Mouse (Mus musculus): ENCODE measurements around the gene Spert. TPM values are rescaled to one million over a fixed set of nuclear protein-coding genes. Genes with fewer than 3 reads are reported as not detected.
A peak's percentile ranks its signal among the peaks of the same experiment; 100 is the strongest.

The Spert gene
- not detected in 2 replicates for polyA plus RNA-seq (2014; fragmentation: Nextera tagmentation; extraction: Ambion mirVana)

- Histone ChIP-seq H3K4me1 (ENCODE audit: control insufficient read depth, insufficient read depth, low read length) (no peaks in the 10 kb centered on the region), H3K4me2 (ENCODE audit: low read depth, low read length) (no peak within 1 kb of the TSS), H3K27me3 (ENCODE audit: control insufficient read depth, insufficient read depth, low read length) (no peaks in the 10 kb centered on the region), H3K9me3 (ENCODE audit: control insufficient read depth, low read length) (no peaks in the 10 kb centered on the region), H3K36me3 (ENCODE audit: control insufficient read depth, insufficient read depth, low read length) (no peaks in the 10 kb centered on the region), H3K27ac (ENCODE audit: low read depth, low read length) (no peak within 1 kb of the TSS), H3K4me3 (ENCODE audit: low read depth, low read length) (no peak within 1 kb of the TSS), H3K9ac (replicated peaks; ENCODE audit: low read depth, low read length) (no peak within 1 kb of the TSS)
- no peak for ATAC-seq (ENCODE audit: low read depth)
- 75% methylated on average over 3 of the region's 3 CpGs for WGBS
Measured at GRCm38 (mm10) chr14:75592978-75593377, at the start of gene Spert. TSS of gene Spert (minus strand) at chr14:75593116.

- WGBS = 69% methylated on average over 8 of the region's 8 CpGs
- H3K27me3 ChIP-seq (ENCODE audit: control insufficient read depth, insufficient read depth, low read length) = no peaks in the 10 kb centered on the region
- H3K36me3 ChIP-seq (ENCODE audit: control insufficient read depth, insufficient read depth, low read length) = no peaks in the 10 kb centered on the region
- H3K4me1 ChIP-seq (ENCODE audit: control insufficient read depth, insufficient read depth, low read length) = no peaks in the 10 kb centered on the region
- no peaks in the 10 kb centered on the region for H3K9me3 ChIP-seq (ENCODE audit: control insufficient read depth, low read length)
- H3K4me3 ChIP-seq (ENCODE audit: low read depth, low read length) = no peak within 1 kb of the TSS
- ATAC-seq (ENCODE audit: low read depth) = no peak
- H3K9ac ChIP-seq (replicated peaks; ENCODE audit: low read depth, low read length) = no peak within 1 kb of the TSS
- no peak within 1 kb of the TSS for H3K27ac ChIP-seq (ENCODE audit: low read depth, low read length)
- H3K4me2 ChIP-seq (ENCODE audit: low read depth, low read length) = no peak within 1 kb of the TSS
Measured at GRCm38 (mm10) chr14:75642080-75642479, 49.2 kb upstream of the Spert start, which contains the start of gene Erich6b. TSS of gene Erich6b (plus strand) at chr14:75642259.

GRCm38 (mm10) chr14:75641369-75641768, 48.5 kb upstream of the Spert start:
- Histone ChIP-seq H3K27me3 (ENCODE audit: control insufficient read depth, insufficient read depth, low read length) (no peaks in the 10 kb centered on the region), H3K4me3 (ENCODE audit: low read depth, low read length) (no peak overlapping the region), H3K4me2 (ENCODE audit: low read depth, low read length) (no peak overlapping the region), H3K4me1 (ENCODE audit: control insufficient read depth, insufficient read depth, low read length) (peaks cover 1% of the 10 kb centered on the region; the same call in 1 of the 2 replicates), H3K27ac (ENCODE audit: low read depth, low read length) (no peak overlapping the region), H3K9ac (replicated peaks; ENCODE audit: low read depth, low read length) (no peak overlapping the region), H3K36me3 (ENCODE audit: control insufficient read depth, insufficient read depth, low read length) (no peaks in the 10 kb centered on the region), H3K9me3 (ENCODE audit: control insufficient read depth, low read length) (no peaks in the 10 kb centered on the region)
- no peak for ATAC-seq (ENCODE audit: low read depth)
- 62% methylated on average over 6 of the region's 6 CpGs for WGBS

- Histone ChIP-seq H3K27ac (ENCODE audit: low read depth, low read length) (no peak overlapping the region), H3K9ac (replicated peaks; ENCODE audit: low read depth, low read length) (no peak overlapping the region), H3K4me2 (ENCODE audit: low read depth, low read length) (no peak overlapping the region), H3K36me3 (ENCODE audit: control insufficient read depth, insufficient read depth, low read length) (no peaks in the 10 kb centered on the region), H3K4me3 (ENCODE audit: low read depth, low read length) (no peak overlapping the region), H3K27me3 (ENCODE audit: control insufficient read depth, insufficient read depth, low read length) (no peaks in the 10 kb centered on the region), H3K4me1 (ENCODE audit: control insufficient read depth, insufficient read depth, low read length) (peaks cover 6% of the 10 kb centered on the region; the same call in 1 of the 2 replicates), H3K9me3 (ENCODE audit: control insufficient read depth, low read length) (no peaks in the 10 kb centered on the region)
- WGBS = 86% methylated on average over 2 of the region's 2 CpGs
- ATAC-seq (ENCODE audit: low read depth) = no peak
Measured at GRCm38 (mm10) chr14:75640846-75641245, 47.9 kb upstream of the Spert start.

GRCm38 (mm10) chr14:75637641-75638040, 44.7 kb upstream of the Spert start:
- WGBS = 71% methylated on average over 4 of the region's 4 CpGs
- Histone ChIP-seq H3K27ac (ENCODE audit: low read depth, low read length) (no peak overlapping the region), H3K4me2 (ENCODE audit: low read depth, low read length) (no peak overlapping the region), H3K4me1 (ENCODE audit: control insufficient read depth, insufficient read depth, low read length) (peaks cover 11% of the 10 kb centered on the region), H3K27me3 (ENCODE audit: control insufficient read depth, insufficient read depth, low read length) (no peaks in the 10 kb centered on the region), H3K9ac (replicated peaks; ENCODE audit: low read depth, low read length) (no peak overlapping the region), H3K36me3 (ENCODE audit: control insufficient read depth, insufficient read depth, low read length) (no peaks in the 10 kb centered on the region), H3K4me3 (ENCODE audit: low read depth, low read length) (no peak overlapping the region), H3K9me3 (ENCODE audit: control insufficient read depth, low read length) (no peaks in the 10 kb centered on the region)
- no peak for ATAC-seq (ENCODE audit: low read depth)

GRCm38 (mm10) chr14:75636107-75636506, 43.2 kb upstream of the Spert start:
- ATAC-seq (ENCODE audit: low read depth) = peak; percentile 55; the same call in 1 of the 2 replicates
- no peak overlapping the region for H3K9ac ChIP-seq (replicated peaks; ENCODE audit: low read depth, low read length)
- no peak overlapping the region for H3K4me3 ChIP-seq (ENCODE audit: low read depth, low read length)
- no peak overlapping the region for H3K27ac ChIP-seq (ENCODE audit: low read depth, low read length)
- no peaks in the 10 kb centered on the region for H3K36me3 ChIP-seq (ENCODE audit: control insufficient read depth, insufficient read depth, low read length)
- WGBS = 11% methylated on average over 7 of the region's 7 CpGs
- peaks cover 11% of the 10 kb centered on the region for H3K4me1 ChIP-seq (ENCODE audit: control insufficient read depth, insufficient read depth, low read length)
- no peaks in the 10 kb centered on the region for H3K27me3 ChIP-seq (ENCODE audit: control insufficient read depth, insufficient read depth, low read length)
- no peak overlapping the region for H3K4me2 ChIP-seq (ENCODE audit: low read depth, low read length)
- H3K9me3 ChIP-seq (ENCODE audit: control insufficient read depth, low read length) = no peaks in the 10 kb centered on the region

GRCm38 (mm10) chr14:75635350-75635749, 42.4 kb upstream of the Spert start:
- no peaks in the 10 kb centered on the region for H3K9me3 ChIP-seq (ENCODE audit: control insufficient read depth, low read length)
- no peaks in the 10 kb centered on the region for H3K27me3 ChIP-seq (ENCODE audit: control insufficient read depth, insufficient read depth, low read length)
- WGBS = 59% methylated on average over 12 of the region's 12 CpGs
- H3K4me2 ChIP-seq (ENCODE audit: low read depth, low read length) = no peak overlapping the region
- no peaks in the 10 kb centered on the region for H3K36me3 ChIP-seq (ENCODE audit: control insufficient read depth, insufficient read depth, low read length)
- peak overlapping the region; percentile 22; the same call in 1 of the 2 replicates for H3K27ac ChIP-seq (ENCODE audit: low read depth, low read length)
- peaks cover 11% of the 10 kb centered on the region for H3K4me1 ChIP-seq (ENCODE audit: control insufficient read depth, insufficient read depth, low read length)
- no peak overlapping the region for H3K9ac ChIP-seq (replicated peaks; ENCODE audit: low read depth, low read length)
- H3K4me3 ChIP-seq (ENCODE audit: low read depth, low read length) = no peak overlapping the region
- ATAC-seq (ENCODE audit: low read depth) = no peak

- Histone ChIP-seq H3K4me1 (ENCODE audit: control insufficient read depth, insufficient read depth, low read length) (no peaks in the 10 kb centered on the region), H3K27me3 (ENCODE audit: control insufficient read depth, insufficient read depth, low read length) (no peaks in the 10 kb centered on the region), H3K9me3 (ENCODE audit: control insufficient read depth, low read length) (no peaks in the 10 kb centered on the region), H3K36me3 (ENCODE audit: control insufficient read depth, insufficient read depth, low read length) (no peaks in the 10 kb centered on the region), H3K4me2 (ENCODE audit: low read depth, low read length) (no peak overlapping the region), H3K27ac (ENCODE audit: low read depth, low read length) (no peak overlapping the region), H3K4me3 (ENCODE audit: low read depth, low read length) (no peak overlapping the region), H3K9ac (replicated peaks; ENCODE audit: low read depth, low read length) (no peak overlapping the region)
- 95% methylated on average over 8 of the region's 8 CpGs for WGBS
- ATAC-seq (ENCODE audit: low read depth) = no peak
Measured at GRCm38 (mm10) chr14:75628870-75629269, 36.0 kb upstream of the Spert start.

- no peaks in the 10 kb centered on the region for H3K27me3 ChIP-seq (ENCODE audit: control insufficient read depth, insufficient read depth, low read length)
- H3K4me3 ChIP-seq (ENCODE audit: low read depth, low read length) = no peak overlapping the region
- no peaks in the 10 kb centered on the region for H3K9me3 ChIP-seq (ENCODE audit: control insufficient read depth, low read length)
- H3K9ac ChIP-seq (replicated peaks; ENCODE audit: low read depth, low read length) = no peak overlapping the region
- H3K4me1 ChIP-seq (ENCODE audit: control insufficient read depth, insufficient read depth, low read length) = no peaks in the 10 kb centered on the region
- WGBS = 24% methylated on average over 7 of the region's 7 CpGs
- H3K36me3 ChIP-seq (ENCODE audit: control insufficient read depth, insufficient read depth, low read length) = no peaks in the 10 kb centered on the region
- H3K27ac ChIP-seq (ENCODE audit: low read depth, low read length) = no peak overlapping the region
- no peak overlapping the region for H3K4me2 ChIP-seq (ENCODE audit: low read depth, low read length)
- ATAC-seq (ENCODE audit: low read depth) = peak; percentile 51
Measured at GRCm38 (mm10) chr14:75622984-75623383, 30.1 kb upstream of the Spert start.

Measured in neural tube, embryonic 14.5 days (tissue).